Mouse (Mus musculus): ENCODE data around the gene Mapk8ip2. TPM values are rescaled to one million over a fixed set of nuclear protein-coding genes. Genes with fewer than 3 reads are reported as not detected.

Gene Mapk8ip2
- polyA plus RNA-seq, 1 experiment, result 141 TPM

DNA sequence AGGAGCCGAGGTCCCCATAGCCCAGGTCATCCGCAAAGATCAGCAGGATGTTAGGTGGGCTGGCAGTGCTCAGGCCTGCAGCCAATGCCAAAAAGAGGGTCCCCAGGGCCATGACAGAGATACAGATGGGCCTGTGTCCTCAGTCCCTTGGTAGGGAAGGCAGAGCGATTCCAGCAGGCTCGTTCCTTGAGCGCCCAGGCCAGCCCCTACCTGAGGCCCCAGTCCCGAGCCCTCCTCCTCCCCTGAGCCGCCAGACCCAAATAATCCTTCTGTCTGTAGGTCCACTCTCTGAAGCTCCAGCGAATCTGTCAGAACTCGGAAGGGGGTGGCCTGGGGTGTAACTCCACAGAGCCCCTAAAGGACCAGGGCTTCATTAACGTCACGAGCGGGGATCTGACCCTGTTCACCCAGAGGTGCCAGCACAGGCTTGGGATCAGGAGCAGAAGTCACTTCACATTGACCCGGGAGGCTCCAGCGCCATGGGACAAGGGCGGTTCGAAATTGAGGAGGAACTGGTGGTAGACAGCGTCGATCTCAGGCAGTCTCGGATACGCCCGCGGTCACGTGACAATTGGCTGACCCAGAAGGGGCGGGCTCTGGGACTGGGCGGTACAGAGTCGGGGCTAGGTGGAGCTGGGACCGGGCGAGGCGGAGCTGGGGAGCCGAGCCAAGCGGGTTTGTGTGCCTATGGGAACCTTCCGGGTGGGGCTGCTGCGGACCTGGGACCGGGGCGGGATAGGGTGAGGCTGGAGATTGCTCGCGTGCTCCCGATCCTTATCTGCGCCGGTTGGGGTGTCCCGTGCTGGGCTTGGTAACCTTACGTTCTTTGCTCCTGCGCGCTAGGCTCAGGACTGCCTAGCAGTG, 22.1 kb downstream of the Mapk8ip2 start:
- peak overlapping the region; percentile 55 for H3K27ac ChIP-seq (ENCODE audit: insufficient read depth, low read length)
- TF ChIP-seq CTCF (IDR thresholded peaks at IDR 0.05; ENCODE audit: extremely low read depth, insufficient read depth, low read length), result no peak
- peak; percentile 80 for TF ChIP-seq POLR2A (IDR thresholded peaks at IDR 0.05; ENCODE audit: extremely low read depth, insufficient read depth, low read length)
- peak overlapping the region; percentile 85 for H3K4me3 ChIP-seq (ENCODE audit: insufficient read depth, low read length)
- H3K4me1 ChIP-seq (ENCODE audit: control insufficient read depth, insufficient read depth, low read length), result peaks cover 6% of the 10 kb centered on the region

DNA sequence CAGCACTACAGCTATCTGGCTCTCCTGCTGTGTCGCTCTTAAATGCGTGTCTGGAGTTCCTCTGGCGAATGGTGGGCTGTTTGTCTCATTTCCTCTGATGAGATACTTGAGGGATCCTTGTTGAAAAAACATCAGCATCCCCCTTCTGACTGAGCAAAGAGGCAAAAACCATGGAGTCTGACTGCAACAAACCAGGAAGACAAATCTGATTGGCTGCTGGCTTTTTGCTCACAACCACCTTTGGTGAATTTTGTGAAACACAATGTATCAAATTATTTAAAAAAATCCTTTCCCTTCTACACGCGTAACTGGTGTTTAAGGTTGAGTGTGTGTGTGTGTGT, 22.7 kb downstream of the Mapk8ip2 start:
- Histone ChIP-seq H3K4me3 (ENCODE audit: insufficient read depth, low read length) (peak overlapping the region; percentile 85), H3K4me1 (ENCODE audit: control insufficient read depth, insufficient read depth, low read length) (peaks cover 6% of the 10 kb centered on the region), H3K27ac (ENCODE audit: insufficient read depth, low read length) (peak overlapping the region; percentile 35)
- TF ChIP-seq CTCF (IDR thresholded peaks at IDR 0.05; ENCODE audit: extremely low read depth, insufficient read depth, low read length), result no peak
- TF ChIP-seq POLR2A (IDR thresholded peaks at IDR 0.05; ENCODE audit: extremely low read depth, insufficient read depth, low read length), result 0 out of 2 replicates have a peak, but pooled peaks have one; percentile 41

DNA sequence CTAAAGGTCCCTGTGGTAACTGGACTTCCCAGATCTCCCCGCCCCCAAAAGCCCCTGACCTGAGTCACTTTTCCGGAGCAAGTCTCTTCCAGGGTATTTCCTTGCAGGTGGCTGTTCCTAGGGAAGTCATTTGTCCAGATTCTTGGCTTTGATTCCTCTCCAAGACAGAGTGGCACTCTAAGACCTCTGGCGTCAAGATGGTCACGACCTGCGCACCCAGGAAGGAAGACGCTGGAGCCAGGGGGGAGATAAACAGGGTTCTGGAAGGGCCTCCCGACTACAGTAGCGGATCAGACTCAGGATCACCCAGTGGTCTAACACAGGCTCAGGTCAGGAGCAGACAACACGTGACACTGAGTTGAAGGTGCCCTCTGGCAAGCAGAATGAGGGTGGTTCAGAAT, 23.4 kb downstream of the Mapk8ip2 start, which contains the start of gene Arsa:
TSS of gene Arsa (minus strand) at position 335 of the 401 bp plus-strand sequence.
- Histone ChIP-seq H3K4me1 (ENCODE audit: control insufficient read depth, insufficient read depth, low read length) (peaks cover 6% of the 10 kb centered on the region), H3K27ac (ENCODE audit: insufficient read depth, low read length) (peak within 1 kb of the TSS; percentile 35), H3K4me3 (ENCODE audit: insufficient read depth, low read length) (peak within 1 kb of the TSS; percentile 85)
- no peak for TF ChIP-seq CTCF (IDR thresholded peaks at IDR 0.05; ENCODE audit: extremely low read depth, insufficient read depth, low read length)

DNA sequence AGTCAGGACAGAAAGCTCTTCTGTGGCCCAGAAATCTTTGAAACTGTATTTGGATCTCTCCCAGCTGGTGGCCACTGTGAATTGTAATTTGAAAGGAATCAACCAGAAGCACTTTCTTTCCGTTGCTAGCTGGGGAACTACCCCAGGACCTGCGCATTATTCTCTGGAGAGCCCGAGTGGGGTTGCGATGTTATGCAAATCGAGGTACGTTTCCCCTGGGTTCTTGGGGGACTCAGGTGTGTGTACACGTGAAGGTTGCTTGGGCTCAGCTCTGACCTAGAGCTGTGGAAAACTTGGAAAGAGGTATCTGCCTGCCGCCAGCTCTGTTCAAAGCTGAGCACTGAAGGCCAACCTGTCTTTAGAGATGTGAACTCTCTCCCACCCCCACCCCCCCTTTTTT, 24.1 kb downstream of the Mapk8ip2 start:
- H3K27ac ChIP-seq (ENCODE audit: insufficient read depth, low read length), result no peak overlapping the region
- peaks cover 6% of the 10 kb centered on the region for H3K4me1 ChIP-seq (ENCODE audit: control insufficient read depth, insufficient read depth, low read length)
- H3K4me3 ChIP-seq (ENCODE audit: insufficient read depth, low read length), result no peak overlapping the region
- TF ChIP-seq POLR2A (IDR thresholded peaks at IDR 0.05; ENCODE audit: extremely low read depth, insufficient read depth, low read length), result no peak
- TF ChIP-seq CTCF (IDR thresholded peaks at IDR 0.05; ENCODE audit: extremely low read depth, insufficient read depth, low read length), result no peak

DNA sequence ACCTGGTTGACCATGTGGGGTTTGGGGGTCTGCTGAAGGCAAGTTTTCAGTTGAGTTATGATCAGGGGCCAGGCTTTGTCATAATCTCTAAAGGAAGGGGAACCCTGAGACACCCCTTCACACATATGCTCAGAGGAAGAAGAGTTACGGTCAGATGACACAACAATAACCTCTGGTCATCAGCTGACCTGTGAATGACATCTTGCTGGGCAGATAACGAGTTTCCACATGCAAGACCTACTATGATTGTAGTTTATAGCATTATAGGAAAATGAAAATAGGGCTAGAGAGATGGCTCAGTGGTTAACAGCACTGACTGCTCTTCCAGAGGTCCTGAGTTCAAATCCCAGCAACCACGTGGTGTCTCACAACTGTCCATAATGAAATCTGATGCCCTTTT, 24.9 kb downstream of the Mapk8ip2 start:
- H3K4me3 ChIP-seq (ENCODE audit: insufficient read depth, low read length), result no peak overlapping the region
- no peak overlapping the region for H3K27ac ChIP-seq (ENCODE audit: insufficient read depth, low read length)
- TF ChIP-seq CTCF (IDR thresholded peaks at IDR 0.05; ENCODE audit: extremely low read depth, insufficient read depth, low read length), result no peak
- TF ChIP-seq POLR2A (IDR thresholded peaks at IDR 0.05; ENCODE audit: extremely low read depth, insufficient read depth, low read length), result no peak

DNA sequence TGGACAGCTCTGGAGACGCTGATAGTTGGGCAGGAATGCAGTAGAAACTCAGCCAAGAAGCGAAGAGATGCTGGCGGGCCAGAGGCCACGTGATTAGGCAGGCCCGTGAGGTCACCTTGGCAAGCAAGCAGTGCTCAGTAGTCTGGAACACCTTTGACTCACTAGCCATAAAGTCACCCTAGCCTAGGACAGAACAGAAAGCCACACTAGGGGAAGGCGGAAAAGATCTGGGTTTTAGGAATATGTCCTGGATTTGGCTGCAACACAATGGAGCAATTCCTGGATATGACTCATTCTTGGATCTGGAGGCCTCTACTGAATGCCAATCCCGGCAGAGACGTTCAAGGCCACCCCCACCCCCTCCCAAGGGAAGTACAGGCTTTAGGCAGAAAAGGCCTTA, 26.9 kb downstream of the Mapk8ip2 start:
- TF ChIP-seq CTCF (IDR thresholded peaks at IDR 0.05; ENCODE audit: extremely low read depth, insufficient read depth, low read length) (no peak), POLR2A (IDR thresholded peaks at IDR 0.05; ENCODE audit: extremely low read depth, insufficient read depth, low read length) (no peak)
- no peak overlapping the region for H3K27ac ChIP-seq (ENCODE audit: insufficient read depth, low read length)
- H3K4me1 ChIP-seq (ENCODE audit: control insufficient read depth, insufficient read depth, low read length), result peaks cover 6% of the 10 kb centered on the region
- no peak overlapping the region for H3K4me3 ChIP-seq (ENCODE audit: insufficient read depth, low read length)

More for the DNA sequence above, 24.9 kb downstream of the Mapk8ip2 start:
- H3K4me1 ChIP-seq (ENCODE audit: control insufficient read depth, insufficient read depth, low read length), result peaks cover 6% of the 10 kb centered on the region

DNA sequence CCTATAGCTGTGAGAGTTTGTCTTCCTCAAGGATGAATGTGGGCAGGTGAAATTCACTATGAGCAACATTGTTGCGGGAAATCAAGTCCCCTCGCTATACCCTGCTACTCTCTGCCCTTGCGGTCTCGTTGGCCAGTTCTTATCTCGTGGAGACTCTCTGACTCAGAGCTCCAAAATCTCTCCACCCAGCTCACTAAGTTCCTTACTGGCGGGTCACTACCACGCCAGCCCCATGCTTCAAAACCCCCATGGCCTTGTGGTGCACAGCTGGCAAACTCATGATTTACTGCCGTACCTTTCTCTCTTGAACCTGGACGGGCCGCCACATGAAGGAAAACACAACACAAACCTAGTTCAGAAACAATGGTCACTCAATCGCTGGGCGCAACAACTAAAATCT, 34.5 kb downstream of the Mapk8ip2 start:
- H3K4me3 ChIP-seq (ENCODE audit: insufficient read depth, low read length), result no peak overlapping the region
- no peak overlapping the region for H3K27ac ChIP-seq (ENCODE audit: insufficient read depth, low read length)
- no peaks in the 10 kb centered on the region for H3K4me1 ChIP-seq (ENCODE audit: control insufficient read depth, insufficient read depth, low read length)
- TF ChIP-seq POLR2A (IDR thresholded peaks at IDR 0.05; ENCODE audit: extremely low read depth, insufficient read depth, low read length) (no peak), CTCF (IDR thresholded peaks at IDR 0.05; ENCODE audit: extremely low read depth, insufficient read depth, low read length) (no peak)

DNA sequence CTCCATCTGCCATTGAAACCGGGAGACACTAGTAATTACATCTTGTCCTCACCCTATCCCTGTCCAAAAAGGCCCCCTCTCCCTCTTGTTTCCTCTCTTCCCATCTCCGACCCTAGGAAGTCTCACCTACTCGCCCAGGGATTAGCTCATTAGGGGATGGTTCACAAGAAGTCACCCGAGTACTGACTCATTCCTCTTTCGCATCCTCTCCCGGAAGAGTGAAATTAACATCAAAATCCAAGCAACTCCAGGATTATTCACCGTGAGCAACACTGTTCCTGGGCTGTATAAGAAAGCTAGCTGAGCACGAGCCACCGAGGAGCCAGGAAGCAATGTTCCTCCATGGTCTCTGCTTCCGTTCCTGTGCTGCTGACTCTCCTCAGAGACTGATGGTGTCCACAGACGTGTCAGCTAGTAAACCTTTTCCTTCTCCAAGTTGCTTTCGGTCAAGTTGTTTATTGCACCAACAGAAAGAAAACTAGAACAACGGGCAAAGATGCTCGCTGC, 35.0 kb downstream of the Mapk8ip2 start:
- Histone ChIP-seq H3K4me1 (ENCODE audit: control insufficient read depth, insufficient read depth, low read length) (no peaks in the 10 kb centered on the region), H3K27ac (ENCODE audit: insufficient read depth, low read length) (no peak overlapping the region), H3K4me3 (ENCODE audit: insufficient read depth, low read length) (no peak overlapping the region)
- TF ChIP-seq POLR2A (IDR thresholded peaks at IDR 0.05; ENCODE audit: extremely low read depth, insufficient read depth, low read length) (no peak), CTCF (IDR thresholded peaks at IDR 0.05; ENCODE audit: extremely low read depth, insufficient read depth, low read length) (no peak)

DNA sequence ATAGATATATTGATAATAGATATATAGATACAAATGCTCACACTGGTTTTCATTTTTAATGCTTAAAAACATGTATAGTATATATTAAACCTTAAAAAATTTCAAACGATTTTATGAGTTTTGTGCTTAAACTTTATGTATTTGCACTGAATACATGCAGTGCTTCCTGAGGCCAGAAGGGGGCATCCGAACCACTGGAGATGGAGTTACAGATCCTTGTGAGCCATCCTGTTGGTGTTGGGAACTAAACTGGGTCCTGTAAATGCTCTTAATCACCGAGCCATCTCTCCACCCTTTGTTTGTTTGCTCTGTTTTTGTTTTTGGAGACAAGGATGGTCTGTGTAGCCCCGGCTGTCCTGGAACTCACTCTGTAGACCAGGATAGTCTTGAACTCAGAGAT, 41.3 kb downstream of the Mapk8ip2 start:
- Histone ChIP-seq H3K4me3 (ENCODE audit: insufficient read depth, low read length) (no peak overlapping the region), H3K27ac (ENCODE audit: insufficient read depth, low read length) (no peak overlapping the region), H3K4me1 (ENCODE audit: control insufficient read depth, insufficient read depth, low read length) (no peaks in the 10 kb centered on the region)
- TF ChIP-seq CTCF (IDR thresholded peaks at IDR 0.05; ENCODE audit: extremely low read depth, insufficient read depth, low read length) (peak; percentile 33; the same call in 1 of the 2 replicates), POLR2A (IDR thresholded peaks at IDR 0.05; ENCODE audit: extremely low read depth, insufficient read depth, low read length) (no peak)

DNA sequence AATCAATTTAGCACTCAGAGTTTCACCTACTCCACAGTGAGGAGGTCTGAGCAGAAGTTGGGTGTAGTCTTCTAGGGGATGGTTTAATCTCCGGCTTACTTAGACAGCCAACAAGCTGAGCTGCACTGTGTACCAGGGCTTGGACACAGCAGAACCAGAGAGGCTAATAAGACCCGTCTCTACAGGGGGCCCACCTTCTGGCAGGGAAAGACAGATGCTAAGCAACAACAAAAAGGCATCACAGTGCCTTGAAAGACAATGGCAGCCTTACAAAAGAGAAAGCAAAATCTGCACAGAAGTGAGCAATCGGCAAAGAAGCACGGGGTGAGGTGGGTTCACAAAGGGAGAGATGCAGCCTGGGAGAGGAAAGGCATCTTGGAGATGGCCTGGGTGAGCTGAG, 42.4 kb downstream of the Mapk8ip2 start:
- Histone ChIP-seq H3K4me1 (ENCODE audit: control insufficient read depth, insufficient read depth, low read length) (no peaks in the 10 kb centered on the region), H3K27ac (ENCODE audit: insufficient read depth, low read length) (no peak overlapping the region), H3K4me3 (ENCODE audit: insufficient read depth, low read length) (no peak overlapping the region)
- TF ChIP-seq CTCF (IDR thresholded peaks at IDR 0.05; ENCODE audit: extremely low read depth, insufficient read depth, low read length) (no peak), POLR2A (IDR thresholded peaks at IDR 0.05; ENCODE audit: extremely low read depth, insufficient read depth, low read length) (no peak)
